Mouse (Mus musculus) hindbrain, embryonic 14.5 days (tissue): ENCODE results near the gene Lamp1. TPM values are rescaled to one million over a fixed set of nuclear protein-coding genes. Genes with fewer than 3 reads are reported as not detected.
A peak's percentile ranks its signal among the peaks of the same experiment; 100 is the strongest.

Experiments
- ATAC-seq: fragments of 200-750 bp; cut with Nextera tagmentation; 2 replicates; pipeline ENCODE4 v1.8.0; 2017; ENCODE audit warnings: moderate number of reproducible peaks, mild to moderate bottlenecking, moderate TSS enrichment, moderate library complexity; ENCODE audit not compliant: low FRiP score
- DNase-seq: peaks from one replicate; pipeline ENCODE4 v3.0.0-alpha.2; 2015; ENCODE audit warnings: low spot score
- H3K27ac ChIP-seq: fragments of 300-500 bp; sonication (generic); 2 replicates; pipeline ENCODE4 v1.5.1; 2014; ENCODE audit warnings: mild to moderate bottlenecking, moderate library complexity
- H3K27me3 ChIP-seq: fragments of 300-500 bp; sonication (generic); 2 replicates; pipeline ENCODE4 v1.6.1; 2014; ENCODE audit warnings: mild to moderate bottlenecking, low read length, mixed read lengths; ENCODE audit not compliant: control insufficient read depth, insufficient read depth
- H3K36me3 ChIP-seq: fragments of 300-500 bp; sonication (generic); replicated peaks from 2 replicates; pipeline ENCODE4 v1.6.1; 2014; ENCODE audit not compliant: control insufficient read depth, insufficient read depth
- H3K4me1 ChIP-seq: fragments of 300-500 bp; sonication (generic); replicated peaks from 2 replicates; pipeline ENCODE4 v1.6.1; 2014; ENCODE audit warnings: antibody characterized with exemption, low read length, mixed read lengths; ENCODE audit not compliant: control insufficient read depth, insufficient read depth
- H3K4me2 ChIP-seq: fragments of 300-500 bp; sonication (generic); replicated peaks from 2 replicates; pipeline ENCODE4 v1.6.1; 2014; ENCODE audit warnings: mild to moderate bottlenecking, moderate library complexity
- H3K4me3 ChIP-seq: fragments of 300-500 bp; sonication (generic); replicated peaks from 2 replicates; pipeline ENCODE4 v1.5.1; 2014; ENCODE audit warnings: mild to moderate bottlenecking, low read length
- H3K9ac ChIP-seq: fragments of 300-500 bp; sonication (generic); 2 replicates; pipeline ENCODE4 v1.6.1; 2014
- H3K9me3 ChIP-seq: fragments of 300-500 bp; sonication (generic); 2 replicates; pipeline ENCODE4 v1.6.1; 2016; ENCODE audit warnings: low read length; ENCODE audit not compliant: control insufficient read depth
- WGBS: fragments of 180-500 bp; shearing (Covaris S2); extraction: QIAGEN DNeasy Blood & Tissue Kit; methylation state at CpG from one replicate; pipeline ENCODE4 v1.1.7; 2014; 5-methylcytosine and 5-hydroxymethylcytosine counted together
- polyA plus RNA-seq: library from polyadenylated mRNA; unstranded; fragments of >200 nt; fragmentation: Nextera tagmentation; extraction: Ambion mirVana; gene quantifications from 2 replicates; pipeline ENCODE4 v1.2.1, GENCODE M21; 2014

Gene Lamp1
- polyA plus RNA-seq, 1 experiment from 2014 or later = 331 TPM

DNA sequence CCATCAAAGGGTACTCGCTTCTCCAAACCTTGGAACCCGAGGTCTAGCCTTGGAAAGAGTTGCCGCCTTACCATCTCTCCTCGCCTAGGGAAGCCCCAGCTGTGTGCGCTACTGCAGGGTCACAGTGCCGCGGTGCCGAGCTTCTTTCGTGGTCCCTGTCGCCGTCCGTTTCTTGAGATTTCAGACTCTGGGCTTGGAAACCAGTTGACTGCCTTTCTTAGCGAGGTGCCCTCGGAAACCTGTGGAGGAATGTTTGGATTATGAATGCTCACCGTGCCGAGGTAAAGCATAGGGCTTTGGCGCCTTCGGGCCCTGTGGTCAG lies 42.0 kb downstream of the Lamp1 start:
- Histone ChIP-seq H3K36me3 (no peaks in the 10 kb centered on the region), H3K27ac (no peak overlapping the region), H3K4me2 (peak overlapping the region; percentile 78), H3K9me3 (no peaks in the 10 kb centered on the region), H3K9ac (peak overlapping the region; percentile 73; the same call in 1 of the 2 replicates), H3K4me3 (peak overlapping the region; percentile 71), H3K27me3 (peaks cover 27% of the 10 kb centered on the region), H3K4me1 (no peaks in the 10 kb centered on the region; the same call in 1 of the 2 replicates)
- no peak for DNase-seq
- ATAC-seq = no peak
- 2% methylated on average over 18 of the region's 18 CpGs for WGBS

DNA sequence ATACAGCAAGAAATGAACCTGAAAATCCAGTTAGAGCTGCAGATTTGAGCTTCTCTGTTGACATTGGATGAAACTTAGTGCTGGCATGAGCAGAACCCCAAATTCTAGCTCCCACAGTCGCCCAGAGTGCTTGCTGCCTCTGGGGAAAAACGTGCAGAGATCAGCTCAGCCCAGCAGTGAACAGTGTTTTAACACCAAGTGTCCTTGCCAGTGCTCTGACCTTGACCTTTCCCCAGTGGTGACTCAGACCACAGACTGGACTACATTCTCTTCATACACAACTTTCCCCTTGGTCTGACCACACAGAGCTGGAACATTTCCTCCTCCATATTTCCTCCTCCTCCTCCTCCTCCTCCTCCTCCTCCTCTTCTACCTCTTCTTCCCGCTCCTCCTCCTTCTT lies 43.1 kb downstream of the Lamp1 start:
- no peak overlapping the region for H3K4me3 ChIP-seq
- 63% methylated on average over 3 of the region's 3 CpGs for WGBS
- no peak overlapping the region for H3K4me2 ChIP-seq

DNA sequence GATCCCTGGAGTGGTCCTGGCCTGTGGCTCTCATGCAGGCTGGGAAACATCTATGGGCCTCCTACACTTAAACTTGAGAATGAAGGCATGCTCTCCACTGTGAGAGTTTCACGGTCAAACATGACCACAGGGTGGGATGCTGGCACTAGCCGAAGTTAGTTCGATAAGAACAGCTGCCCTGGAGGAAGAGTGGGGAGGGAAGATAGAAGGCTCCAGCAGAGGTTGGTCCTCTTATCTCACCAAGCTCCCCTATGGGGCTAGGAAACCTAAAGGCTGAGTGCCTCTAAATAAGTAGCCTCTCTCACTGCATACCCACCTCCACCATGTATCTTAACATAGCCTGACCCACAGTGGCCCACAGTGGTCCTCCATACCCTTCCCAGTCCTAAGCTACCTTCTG lies 43.8 kb downstream of the Lamp1 start:
- Histone ChIP-seq H3K4me1 (no peaks in the 10 kb centered on the region; the same call in 1 of the 2 replicates), H3K4me3 (no peak overlapping the region), H3K9me3 (no peaks in the 10 kb centered on the region), H3K36me3 (no peaks in the 10 kb centered on the region), H3K4me2 (no peak overlapping the region), H3K27me3 (peaks cover 27% of the 10 kb centered on the region), H3K27ac (no peak overlapping the region), H3K9ac (no peak overlapping the region)
- DNase-seq = no peak
- ATAC-seq = no peak
- WGBS = 96% methylated on average over 3 of the region's 3 CpGs

More for the DNA sequence above, 43.1 kb downstream of the Lamp1 start:
- no peak for DNase-seq
- H3K4me1 ChIP-seq = no peaks in the 10 kb centered on the region; the same call in 1 of the 2 replicates
- no peak overlapping the region for H3K27ac ChIP-seq
- H3K36me3 ChIP-seq = no peaks in the 10 kb centered on the region
- no peak for ATAC-seq
- H3K27me3 ChIP-seq = peaks cover 27% of the 10 kb centered on the region
- H3K9ac ChIP-seq = no peak overlapping the region
- no peaks in the 10 kb centered on the region for H3K9me3 ChIP-seq

DNA sequence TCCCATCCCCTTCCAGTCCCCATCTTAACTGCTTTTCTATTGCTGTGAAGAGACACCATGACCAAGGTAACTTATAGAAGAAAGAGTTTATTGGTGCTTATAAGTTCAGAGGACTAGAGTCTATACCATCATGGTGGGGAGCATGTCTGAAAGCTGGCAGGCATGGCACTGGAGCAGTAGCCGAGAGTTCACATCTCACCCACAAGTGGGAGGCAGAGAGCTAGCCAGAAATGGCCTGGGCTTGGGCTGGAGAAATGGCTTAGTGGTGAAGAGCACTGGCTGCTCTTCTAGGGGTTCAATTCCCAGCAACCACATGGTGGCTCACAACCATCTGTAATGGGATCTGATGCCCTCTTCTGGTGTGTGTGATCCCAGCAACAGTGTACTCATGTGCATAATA lies 44.5 kb downstream of the Lamp1 start:
- Histone ChIP-seq H3K9me3 (no peaks in the 10 kb centered on the region), H3K4me2 (no peak overlapping the region), H3K4me1 (no peaks in the 10 kb centered on the region; the same call in 1 of the 2 replicates), H3K27me3 (peaks cover 27% of the 10 kb centered on the region), H3K27ac (no peak overlapping the region), H3K4me3 (no peak overlapping the region), H3K36me3 (no peaks in the 10 kb centered on the region), H3K9ac (no peak overlapping the region)
- DNase-seq (no peak), ATAC-seq (no peak)
- WGBS = 71% methylated on average over 1 of the region's 1 CpGs

DNA sequence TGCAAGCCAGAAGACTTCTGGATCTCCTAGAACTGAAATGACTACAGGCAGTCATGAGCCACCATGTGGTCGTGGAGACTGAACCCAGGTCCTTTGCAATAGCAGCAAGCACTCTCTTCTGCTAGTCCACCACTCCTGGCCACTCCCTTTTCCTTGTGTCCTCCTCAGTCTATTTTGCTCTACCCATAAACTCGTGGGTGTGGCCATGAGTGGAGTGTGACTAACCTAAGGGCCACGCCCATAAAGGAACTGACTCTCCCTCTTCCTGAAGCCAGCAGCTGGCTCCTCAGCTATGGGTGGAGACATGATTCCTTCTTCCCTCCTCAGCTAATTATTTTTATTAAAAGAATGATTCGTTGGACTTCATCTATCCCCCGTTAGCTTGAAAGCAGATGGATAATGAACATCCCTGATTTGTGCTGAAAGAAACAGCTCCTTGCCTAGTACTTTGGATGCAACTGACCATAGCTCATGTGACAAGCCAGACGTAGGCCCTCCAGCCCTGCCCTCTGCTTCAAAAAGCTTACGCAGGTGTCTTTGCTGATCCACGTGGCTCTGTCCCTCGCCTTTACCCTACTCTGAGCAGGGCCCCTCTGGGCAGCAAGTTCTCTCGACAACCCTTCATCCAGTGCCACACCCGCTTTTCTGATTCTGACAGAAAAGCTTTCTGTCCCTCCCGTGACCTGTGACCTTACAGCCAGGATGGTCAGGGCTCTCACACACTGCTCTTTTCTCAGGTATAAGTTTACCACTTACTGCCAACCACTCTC lies 45.6 kb downstream of the Lamp1 start:
- no peaks in the 10 kb centered on the region for H3K9me3 ChIP-seq
- WGBS = 77% methylated on average over 12 of the region's 12 CpGs

DNA sequence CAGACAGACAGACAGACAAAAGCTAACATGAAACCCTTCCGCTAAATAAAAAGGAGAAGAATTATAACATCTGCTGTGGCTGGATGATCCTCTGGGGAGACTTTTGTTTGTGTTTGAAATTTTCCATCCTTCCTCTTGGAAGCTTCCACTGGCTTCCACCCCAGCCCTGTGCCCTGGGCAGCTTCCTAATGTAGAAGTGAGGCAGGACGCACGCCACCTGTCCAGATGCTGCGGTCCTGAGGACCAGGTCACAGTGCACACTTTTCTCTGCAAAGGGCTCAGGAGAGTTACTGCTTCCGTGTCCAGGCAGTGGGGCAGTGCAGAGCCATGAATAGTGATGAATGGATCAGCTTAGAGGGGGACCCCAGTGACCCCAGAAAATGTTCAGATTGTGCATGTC lies 46.4 kb downstream of the Lamp1 start:
- peaks cover 27% of the 10 kb centered on the region for H3K27me3 ChIP-seq
- no peaks in the 10 kb centered on the region for H3K9me3 ChIP-seq
- H3K27ac ChIP-seq = no peak overlapping the region
- H3K4me3 ChIP-seq = no peak overlapping the region
- no peaks in the 10 kb centered on the region for H3K36me3 ChIP-seq
- no peak for ATAC-seq
- H3K4me1 ChIP-seq = no peaks in the 10 kb centered on the region; the same call in 1 of the 2 replicates
- no peak overlapping the region for H3K4me2 ChIP-seq
- no peak overlapping the region for H3K9ac ChIP-seq
- 83% methylated on average over 5 of the region's 5 CpGs for WGBS
- DNase-seq = no peak

More for the DNA sequence above, 45.6 kb downstream of the Lamp1 start:
- no peaks in the 10 kb centered on the region; the same call in 1 of the 2 replicates for H3K4me1 ChIP-seq
- ATAC-seq (no peak), DNase-seq (no peak)
- no peak overlapping the region for H3K9ac ChIP-seq
- H3K27me3 ChIP-seq = peaks cover 27% of the 10 kb centered on the region
- H3K36me3 ChIP-seq = no peaks in the 10 kb centered on the region
- no peak overlapping the region for H3K27ac ChIP-seq
- no peak overlapping the region for H3K4me3 ChIP-seq
- H3K4me2 ChIP-seq = no peak overlapping the region

DNA sequence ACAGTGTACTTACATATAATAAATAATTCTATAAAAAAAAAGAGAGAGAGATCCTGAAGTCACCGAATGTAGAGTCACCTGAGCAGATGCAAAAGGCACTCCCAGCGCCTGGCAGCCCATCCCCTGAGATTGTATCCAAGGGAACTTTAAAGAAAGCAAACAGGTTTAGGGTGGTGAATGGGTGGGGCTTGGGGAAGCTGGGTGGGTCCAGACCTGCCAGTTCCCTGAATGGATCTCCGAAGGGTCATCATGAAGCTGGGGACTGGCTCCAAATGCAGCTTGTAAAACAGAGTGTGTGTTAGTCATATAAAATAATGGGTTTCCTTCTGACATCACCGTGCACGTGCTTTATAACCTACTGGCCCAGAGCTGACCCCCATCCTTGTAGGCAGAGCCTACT lies 47.3 kb downstream of the Lamp1 start:
- H3K4me2 ChIP-seq = no peak overlapping the region
- no peaks in the 10 kb centered on the region for H3K36me3 ChIP-seq
- DNase-seq (no peak), ATAC-seq (no peak)
- no peaks in the 10 kb centered on the region for H3K4me1 ChIP-seq
- H3K9me3 ChIP-seq = no peaks in the 10 kb centered on the region
- H3K27ac ChIP-seq = no peak overlapping the region
- H3K4me3 ChIP-seq = no peak overlapping the region
- WGBS = 58% methylated on average over 5 of the region's 5 CpGs
- peaks cover 22% of the 10 kb centered on the region for H3K27me3 ChIP-seq
- no peak overlapping the region for H3K9ac ChIP-seq

DNA sequence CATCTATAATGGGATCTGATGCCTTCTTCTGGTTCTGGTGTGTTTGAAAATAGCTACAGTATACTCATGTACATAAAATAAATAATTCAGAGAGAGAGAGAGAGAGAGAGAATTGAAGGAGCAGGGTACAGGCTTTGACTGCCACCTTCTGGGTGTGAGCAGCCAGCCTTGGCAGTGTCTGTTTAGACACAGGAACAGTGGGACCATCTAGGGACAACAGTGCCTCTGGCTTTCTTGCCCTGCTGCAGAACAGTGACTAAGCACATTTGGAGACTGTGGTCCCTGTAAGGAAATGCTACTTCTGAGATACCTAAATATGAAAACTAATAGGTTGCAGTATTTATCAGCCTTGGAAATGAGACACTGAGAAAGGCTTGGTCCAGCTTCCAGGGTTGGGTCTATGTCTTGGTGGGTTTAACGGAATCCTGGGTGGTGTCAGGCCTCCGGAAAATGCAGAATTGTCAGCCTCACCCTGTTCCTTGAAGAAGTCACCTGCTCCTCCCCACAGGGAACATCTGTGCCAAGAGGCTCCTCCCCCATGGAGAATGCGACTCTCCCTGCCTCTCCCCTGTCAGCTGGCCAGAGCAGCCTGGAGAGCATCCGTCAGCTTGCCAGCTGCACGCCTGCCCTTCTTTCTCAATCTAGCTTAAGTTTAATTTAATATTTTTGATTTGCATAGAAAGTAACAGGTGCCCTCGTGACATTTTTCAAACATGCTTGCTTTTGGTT lies 49.8 kb downstream of the Lamp1 start:
- ATAC-seq (no peak), DNase-seq (no peak)
- Histone ChIP-seq H3K4me1 (peaks cover 11% of the 10 kb centered on the region), H3K36me3 (no peaks in the 10 kb centered on the region), H3K9me3 (no peaks in the 10 kb centered on the region), H3K9ac (no peak overlapping the region), H3K4me2 (no peak overlapping the region), H3K27ac (no peak overlapping the region), H3K4me3 (no peak overlapping the region), H3K27me3 (no peaks in the 10 kb centered on the region)
- WGBS = 48% methylated on average over 6 of the region's 6 CpGs

DNA sequence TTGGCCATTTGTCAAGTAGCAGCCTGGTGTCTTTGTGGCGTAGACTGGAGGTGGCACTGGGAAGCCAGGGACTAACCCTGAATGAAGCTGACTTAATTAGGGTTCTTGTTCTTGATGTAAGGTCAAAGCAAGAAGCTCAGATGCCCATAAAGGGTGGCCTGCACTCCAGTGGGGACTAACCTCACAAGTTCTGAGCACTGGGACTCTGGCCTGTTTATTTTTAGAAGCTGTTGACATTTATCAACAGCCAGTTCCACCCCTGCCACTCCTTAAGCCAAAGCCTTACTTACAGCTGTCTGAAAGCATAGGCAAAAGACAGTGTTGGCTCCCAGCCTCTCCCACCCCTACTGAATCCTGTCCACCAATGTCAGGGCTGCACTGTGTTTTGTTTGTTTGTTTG lies 50.8 kb downstream of the Lamp1 start:
- H3K4me2 ChIP-seq = no peak overlapping the region

More for the DNA sequence above, 50.8 kb downstream of the Lamp1 start:
- Histone ChIP-seq H3K4me3 (no peak overlapping the region), H3K4me1 (peaks cover 13% of the 10 kb centered on the region), H3K9me3 (no peaks in the 10 kb centered on the region), H3K9ac (no peak overlapping the region), H3K27ac (no peak overlapping the region), H3K27me3 (no peaks in the 10 kb centered on the region), H3K36me3 (no peaks in the 10 kb centered on the region)
- DNase-seq (no peak), ATAC-seq (no peak)
- 46% methylated on average over 1 of the region's 1 CpGs for WGBS
